Mouse (Mus musculus) neural tube, embryonic 11.5 days (tissue): ENCODE results near the gene Ifnar2. TPM values are rescaled to one million over a fixed set of nuclear protein-coding genes. Genes with fewer than 3 reads are reported as not detected.

Source experiments
- ATAC-seq: fragments of 200-750 bp; cut with Nextera tagmentation; 2 replicates; pipeline ENCODE4 v1.8.0; 2017; ENCODE audit warnings: moderate number of reproducible peaks, mild to moderate bottlenecking, moderate TSS enrichment, moderate library complexity; ENCODE audit not compliant: insufficient read depth, low FRiP score, low TSS enrichment
- DNase-seq: peaks from one replicate; pipeline ENCODE4 v3.0.0-alpha.2; 2015; ENCODE audit warnings: low spot score
- H3K27ac ChIP-seq: fragments of 300-500 bp; sonication (generic); 2 replicates; pipeline ENCODE4 v1.5.1; 2014; ENCODE audit warnings: low read depth, mild to moderate bottlenecking, low read length
- H3K27me3 ChIP-seq: fragments of 300-500 bp; sonication (generic); 2 replicates; pipeline ENCODE4 v1.6.1; 2014; ENCODE audit warnings: mild to moderate bottlenecking, low read length, mixed read lengths; ENCODE audit not compliant: control insufficient read depth, insufficient read depth
- H3K36me3 ChIP-seq: fragments of 300-500 bp; sonication (generic); 2 replicates; pipeline ENCODE4 v1.6.1; 2014; ENCODE audit warnings: mild to moderate bottlenecking, low read length, moderate library complexity, mixed read lengths; ENCODE audit not compliant: control insufficient read depth, insufficient read depth
- H3K4me1 ChIP-seq: fragments of 300-500 bp; sonication (generic); 2 replicates; pipeline ENCODE4 v1.6.1; 2014; ENCODE audit warnings: low read length, mixed read lengths; ENCODE audit not compliant: control insufficient read depth, insufficient read depth
- H3K4me2 ChIP-seq: fragments of 300-500 bp; sonication (generic); 2 replicates; pipeline ENCODE4 v1.6.1; 2014; ENCODE audit warnings: low read depth, mild to moderate bottlenecking, moderate library complexity
- H3K4me3 ChIP-seq: fragments of 300-500 bp; sonication (generic); 2 replicates; pipeline ENCODE4 v1.5.1; 2014; ENCODE audit warnings: low read depth, low read length
- H3K9ac ChIP-seq: fragments of 300-500 bp; sonication (generic); 2 replicates; pipeline ENCODE4 v1.6.1; 2014; ENCODE audit warnings: mild to moderate bottlenecking, low read length
- H3K9me3 ChIP-seq: fragments of 300-500 bp; sonication (generic); 2 replicates; pipeline ENCODE4 v1.6.1; 2016; ENCODE audit warnings: low read length; ENCODE audit not compliant: control insufficient read depth
- WGBS: fragments of 180-500 bp; shearing (Covaris S2); extraction: QIAGEN DNeasy Blood & Tissue Kit; methylation state at CpG from one replicate; pipeline ENCODE4 v1.1.7; 2014; 5-methylcytosine and 5-hydroxymethylcytosine counted together
- polyA plus RNA-seq: library from polyadenylated mRNA; unstranded; fragments of >200 nt; fragmentation: Nextera tagmentation; extraction: Ambion mirVana; gene quantifications from 2 replicates; pipeline ENCODE4 v1.2.1, GENCODE M21; 2014

Ifnar2 gene
- polyA plus RNA-seq, 1 experiment from 2014 or later = 30.0 TPM

DNA sequence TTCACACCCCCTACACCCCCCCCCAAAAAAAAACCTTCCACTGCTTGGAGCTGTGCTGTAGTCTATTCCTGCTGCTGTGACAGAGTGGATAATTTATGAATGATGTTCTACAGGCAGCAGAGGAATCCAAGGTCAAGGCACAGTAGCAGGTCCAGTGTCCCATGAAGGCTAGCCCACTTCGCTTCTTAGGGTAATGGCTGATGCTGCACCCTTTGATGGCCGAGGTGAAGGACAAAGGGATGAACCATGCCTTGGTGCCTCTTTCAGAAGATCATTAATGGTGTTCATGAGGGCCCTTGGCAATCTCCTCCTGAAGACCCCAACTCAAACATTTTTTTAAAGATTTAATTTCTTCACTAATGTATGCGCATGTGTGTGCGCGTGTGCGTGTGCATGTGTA, 43.8 kb downstream of the Ifnar2 start:
- no peak for ATAC-seq
- Histone ChIP-seq H3K27ac (no peak overlapping the region), H3K4me3 (no peak overlapping the region), H3K9ac (no peak overlapping the region), H3K9me3 (no peaks in the 10 kb centered on the region), H3K4me2 (no peak overlapping the region), H3K4me1 (no peaks in the 10 kb centered on the region), H3K36me3 (no peaks in the 10 kb centered on the region), H3K27me3 (no peaks in the 10 kb centered on the region)
- DNase-seq = no peak
- WGBS = 94% methylated on average over 6 of the region's 6 CpGs

DNA sequence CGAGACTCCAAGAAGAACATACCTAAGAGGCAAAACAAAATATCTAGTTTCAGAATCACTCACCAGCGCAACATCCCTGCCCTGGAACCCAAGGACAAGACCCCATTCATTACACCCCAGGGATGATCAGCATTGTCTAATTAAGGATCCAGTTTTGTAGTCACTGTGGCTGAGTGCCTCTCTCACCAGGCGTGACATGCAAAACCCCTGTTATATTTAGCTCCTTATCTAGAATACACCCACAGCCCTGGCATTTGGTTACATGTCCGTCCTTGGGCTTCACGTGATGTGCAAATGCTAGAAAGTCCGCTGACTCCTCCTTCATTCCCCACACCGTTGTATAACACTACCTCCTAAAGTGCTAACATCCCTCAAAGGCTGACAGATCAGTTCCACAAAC, 44.4 kb downstream of the Ifnar2 start:
- no peak for DNase-seq
- no peak for ATAC-seq
- Histone ChIP-seq H3K27me3 (no peaks in the 10 kb centered on the region), H3K4me3 (no peak overlapping the region), H3K4me1 (no peaks in the 10 kb centered on the region), H3K4me2 (no peak overlapping the region), H3K36me3 (no peaks in the 10 kb centered on the region), H3K27ac (no peak overlapping the region), H3K9me3 (no peaks in the 10 kb centered on the region), H3K9ac (no peak overlapping the region)
- WGBS = 85% methylated on average over 7 of the region's 7 CpGs

DNA sequence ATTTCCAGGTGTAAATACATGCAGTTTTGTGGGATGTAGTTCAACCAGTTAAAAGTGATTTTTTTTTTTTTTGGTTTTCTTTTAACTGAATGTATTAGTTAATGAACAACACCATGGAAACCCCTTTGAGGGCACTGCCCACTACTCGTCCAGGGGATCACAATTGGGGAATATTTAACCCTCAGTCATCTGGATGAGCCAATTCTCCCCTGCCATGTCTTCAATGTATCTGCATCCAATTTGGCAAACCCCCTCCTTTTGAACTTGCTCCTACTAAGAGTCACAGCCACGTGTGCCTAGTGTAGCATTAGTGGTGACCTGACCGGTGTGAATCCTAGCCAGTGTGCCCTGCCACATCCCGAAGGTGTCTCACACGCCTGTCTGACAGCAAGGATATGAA, 45.9 kb downstream of the Ifnar2 start:
- no peak overlapping the region for H3K9ac ChIP-seq
- H3K27me3 ChIP-seq = no peaks in the 10 kb centered on the region
- ATAC-seq (no peak), DNase-seq (no peak)
- no peak overlapping the region for H3K4me3 ChIP-seq
- no peaks in the 10 kb centered on the region for H3K9me3 ChIP-seq
- 77% methylated on average over 5 of the region's 5 CpGs for WGBS
- no peak overlapping the region for H3K27ac ChIP-seq
- no peak overlapping the region for H3K4me2 ChIP-seq
- H3K4me1 ChIP-seq = no peaks in the 10 kb centered on the region
- no peaks in the 10 kb centered on the region for H3K36me3 ChIP-seq

DNA sequence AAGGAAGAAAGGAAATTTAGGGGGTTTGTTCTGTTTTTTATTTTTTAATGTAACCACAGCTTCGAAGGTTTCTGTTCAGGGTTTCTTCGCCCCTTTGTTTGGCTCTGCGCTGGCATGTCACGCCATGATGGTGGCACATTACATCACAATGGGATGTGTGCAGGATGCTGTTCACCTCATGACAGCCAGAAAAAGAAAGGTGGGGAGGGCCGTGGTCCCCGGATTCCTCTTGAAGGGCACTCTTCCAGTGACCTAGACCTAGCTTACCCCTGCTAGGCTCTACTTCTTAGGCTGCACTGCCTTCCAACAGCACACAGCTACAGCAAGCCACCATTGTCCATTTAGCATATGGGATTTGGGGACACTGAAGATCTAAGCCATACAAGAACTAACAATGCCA, 53.2 kb downstream of the Ifnar2 start:
- no peaks in the 10 kb centered on the region for H3K27me3 ChIP-seq
- no peaks in the 10 kb centered on the region for H3K4me1 ChIP-seq
- H3K4me2 ChIP-seq = no peak overlapping the region
- H3K9me3 ChIP-seq = no peaks in the 10 kb centered on the region
- no peak overlapping the region for H3K9ac ChIP-seq
- DNase-seq (no peak), ATAC-seq (no peak)
- no peak overlapping the region for H3K27ac ChIP-seq
- no peak overlapping the region for H3K4me3 ChIP-seq
- H3K36me3 ChIP-seq = no peaks in the 10 kb centered on the region
- WGBS = 86% methylated on average over 6 of the region's 6 CpGs

DNA sequence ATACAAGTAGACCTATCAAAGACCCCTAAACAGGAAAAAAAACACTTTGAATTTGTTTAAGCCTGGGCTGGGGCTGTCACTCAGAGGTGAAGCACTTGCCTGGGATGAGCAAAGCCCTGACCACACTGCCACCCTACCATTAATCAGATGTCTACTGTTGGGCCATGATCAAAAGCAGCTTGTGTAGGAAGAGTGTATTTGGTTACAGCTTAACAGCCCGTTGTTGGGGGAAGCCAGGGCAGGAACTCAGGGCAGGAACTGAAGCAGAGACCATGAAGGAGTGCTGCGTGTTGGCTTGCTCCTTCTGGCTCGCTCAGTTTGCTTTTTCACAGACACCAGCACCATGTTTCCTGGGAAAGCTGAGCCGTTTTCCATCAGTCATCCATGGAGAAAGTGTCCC, 54.0 kb downstream of the Ifnar2 start:
- Histone ChIP-seq H3K4me1 (no peaks in the 10 kb centered on the region), H3K9me3 (no peaks in the 10 kb centered on the region), H3K27ac (no peak overlapping the region), H3K9ac (no peak overlapping the region), H3K4me3 (no peak overlapping the region), H3K36me3 (no peaks in the 10 kb centered on the region), H3K4me2 (no peak overlapping the region), H3K27me3 (no peaks in the 10 kb centered on the region)
- no peak for DNase-seq
- no peak for ATAC-seq
- WGBS = 81% methylated on average over 4 of the region's 4 CpGs

DNA sequence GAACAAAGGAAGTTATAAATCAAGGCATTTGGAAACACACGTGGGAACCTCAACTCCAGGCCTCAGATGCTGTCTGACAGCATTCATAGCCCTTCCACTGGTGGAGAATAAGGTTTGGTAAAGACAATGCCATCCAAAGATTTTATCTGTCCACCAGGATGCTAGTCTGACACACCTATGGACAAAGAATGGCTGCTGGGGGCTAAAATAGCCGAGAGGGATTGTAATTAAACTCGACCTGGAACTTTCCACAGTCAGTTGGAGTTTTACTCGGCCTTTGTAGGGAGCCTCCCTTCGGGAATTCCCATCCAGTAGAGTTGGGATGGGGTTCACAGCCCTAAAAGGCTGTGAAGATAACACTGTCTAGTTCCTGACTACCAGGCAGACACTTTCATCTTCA, 54.9 kb downstream of the Ifnar2 start:
- Histone ChIP-seq H3K4me3 (no peak overlapping the region), H3K36me3 (no peaks in the 10 kb centered on the region), H3K4me1 (no peaks in the 10 kb centered on the region), H3K9ac (no peak overlapping the region), H3K9me3 (no peaks in the 10 kb centered on the region), H3K27ac (no peak overlapping the region), H3K27me3 (no peaks in the 10 kb centered on the region), H3K4me2 (no peak overlapping the region)
- DNase-seq (no peak), ATAC-seq (no peak)
- WGBS = 64% methylated on average over 5 of the region's 5 CpGs

DNA sequence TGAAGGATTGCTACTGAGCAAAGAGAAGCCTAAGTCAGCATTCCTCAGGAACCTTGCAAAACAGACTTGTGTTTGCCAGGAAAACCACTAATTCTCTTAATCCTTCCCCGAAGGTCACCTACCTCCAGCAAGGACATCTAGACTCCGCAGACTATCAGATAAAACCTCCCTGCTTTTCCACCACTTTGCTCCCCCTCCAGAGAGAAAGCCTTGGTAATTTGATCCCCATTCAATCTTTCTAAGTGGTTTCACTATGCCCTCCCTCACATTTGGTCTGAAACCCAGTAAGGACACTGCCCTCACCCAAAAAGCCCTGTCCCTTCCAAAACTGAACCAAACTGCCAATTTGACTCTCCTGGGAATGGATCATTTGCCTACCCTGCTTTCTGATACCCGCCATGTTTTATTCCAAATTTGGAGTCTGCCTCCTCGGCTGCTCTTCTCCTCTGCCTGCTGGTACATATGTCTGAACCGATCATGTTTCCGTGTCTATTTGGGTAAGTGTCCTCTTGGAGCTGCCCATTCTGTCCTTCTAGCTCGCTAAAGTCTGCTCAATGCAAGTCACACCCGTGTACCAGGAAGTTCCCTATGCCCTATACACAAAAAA, 55.8 kb downstream of the Ifnar2 start:
- Histone ChIP-seq H3K9ac (no peak overlapping the region), H3K4me1 (peaks cover 3% of the 10 kb centered on the region; the same call in 1 of the 2 replicates), H3K4me3 (no peak overlapping the region), H3K4me2 (no peak overlapping the region), H3K27ac (no peak overlapping the region), H3K27me3 (no peaks in the 10 kb centered on the region), H3K9me3 (no peaks in the 10 kb centered on the region), H3K36me3 (no peaks in the 10 kb centered on the region)
- DNase-seq (no peak), ATAC-seq (no peak)
- 78% methylated on average over 8 of the region's 8 CpGs for WGBS

DNA sequence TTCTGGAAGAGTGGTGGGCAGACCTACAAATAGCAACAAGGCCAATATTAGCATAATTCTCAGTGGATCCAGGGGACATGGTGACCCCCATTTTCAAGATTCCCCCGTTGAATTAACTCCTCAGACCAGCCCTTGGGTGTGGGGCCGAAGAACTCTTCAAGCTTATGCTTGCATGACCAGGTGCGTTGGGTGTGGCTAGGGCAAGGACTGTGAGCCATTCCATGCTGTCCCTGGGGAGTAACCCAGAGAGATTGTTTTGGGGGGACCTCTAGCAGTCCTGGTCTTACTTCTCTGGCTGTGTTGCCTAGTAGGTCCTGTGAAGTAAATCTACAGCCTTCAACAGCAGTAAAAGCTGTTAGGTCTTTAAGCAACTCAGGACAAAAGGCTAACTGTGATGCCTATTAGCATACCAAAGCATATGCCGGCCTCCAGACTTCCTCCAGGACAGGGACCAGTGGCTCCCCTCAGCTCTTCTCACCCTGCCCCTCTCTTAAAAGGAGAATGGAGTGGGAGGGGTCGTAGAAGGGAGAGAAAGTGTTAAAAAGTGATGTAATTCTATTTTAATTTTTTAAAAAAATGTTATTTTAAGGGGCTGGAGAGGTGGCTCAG, 60.2 kb downstream of the Ifnar2 start:
- H3K4me2 ChIP-seq = no peak overlapping the region
- H3K9ac ChIP-seq = no peak overlapping the region
- no peak for ATAC-seq
- no peak for DNase-seq
- H3K27me3 ChIP-seq = no peaks in the 10 kb centered on the region
- 35% methylated on average over 5 of the region's 5 CpGs for WGBS
- H3K4me3 ChIP-seq = no peak overlapping the region
- H3K9me3 ChIP-seq = no peaks in the 10 kb centered on the region
- H3K4me1 ChIP-seq = peaks cover 3% of the 10 kb centered on the region; the same call in 1 of the 2 replicates
- no peak overlapping the region for H3K27ac ChIP-seq
- H3K36me3 ChIP-seq = no peaks in the 10 kb centered on the region

DNA sequence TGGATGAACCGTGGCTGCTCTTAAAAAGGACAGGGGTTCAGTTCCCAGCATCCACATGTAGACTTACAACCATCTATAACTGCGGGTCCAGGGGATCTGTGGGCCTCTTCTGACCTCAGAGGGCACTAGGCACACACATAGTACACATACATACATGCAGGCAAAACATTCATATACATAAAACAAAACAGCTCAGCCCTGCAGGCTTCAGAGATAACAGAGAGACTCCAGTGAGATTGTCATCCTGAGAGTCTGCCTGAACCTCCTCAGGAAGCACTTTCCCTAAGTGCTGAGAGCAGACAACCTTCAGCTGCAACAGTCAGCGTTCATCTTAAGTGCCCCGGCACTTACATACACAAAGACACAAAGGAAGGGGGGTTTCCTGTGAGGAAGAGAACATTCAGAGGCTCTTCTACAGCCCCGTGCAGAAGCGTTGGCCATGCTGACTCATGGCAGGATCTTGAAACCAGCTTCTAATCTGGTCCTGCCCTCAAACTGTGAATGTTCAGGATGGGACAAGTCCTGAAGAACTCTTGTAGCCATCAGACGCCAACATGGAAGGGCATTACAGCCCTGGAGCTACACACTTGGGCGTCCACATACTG, 60.8 kb downstream of the Ifnar2 start:
- DNase-seq (no peak), ATAC-seq (no peak)
- H3K9ac ChIP-seq = no peak overlapping the region
- H3K27me3 ChIP-seq = no peaks in the 10 kb centered on the region
- H3K4me3 ChIP-seq = no peak overlapping the region
- no peak overlapping the region for H3K4me2 ChIP-seq
- H3K36me3 ChIP-seq = no peaks in the 10 kb centered on the region
- no peak overlapping the region for H3K27ac ChIP-seq
- 50% methylated on average over 8 of the region's 8 CpGs for WGBS
- peaks cover 3% of the 10 kb centered on the region; the same call in 1 of the 2 replicates for H3K4me1 ChIP-seq
- H3K9me3 ChIP-seq = no peaks in the 10 kb centered on the region
